Mouse (Mus musculus) stomach, postnatal 0 days (tissue): ENCODE results near the gene Mea1. TPM values are rescaled to one million over a fixed set of nuclear protein-coding genes. Genes with fewer than 3 reads are reported as not detected.
A peak's percentile ranks its signal among the peaks of the same experiment; 100 is the strongest.

Experiments
- ATAC-seq: fragments of 200-750 bp; cut with Nextera tagmentation; 2 replicates; pipeline ENCODE4 v1.8.0; 2017; ENCODE audit not compliant: low FRiP score, low TSS enrichment
- DNase-seq: peaks from one replicate; pipeline ENCODE4 v3.0.0-alpha.2; 2016; ENCODE audit warnings: low spot score
- H3K27ac ChIP-seq: fragments of 300-500 bp; sonication (generic); replicated peaks from 2 replicates; pipeline ENCODE4 v1.5.1; 2014; ENCODE audit warnings: mild to moderate bottlenecking, control low read depth
- H3K27me3 ChIP-seq: fragments of 300-500 bp; sonication (generic); 2 replicates; pipeline ENCODE4 v1.6.1; 2014; ENCODE audit warnings: low read length; ENCODE audit not compliant: control insufficient read depth, insufficient read depth
- H3K36me3 ChIP-seq: fragments of 300-500 bp; sonication (generic); 2 replicates; pipeline ENCODE4 v1.6.1; 2014; ENCODE audit warnings: low read length, mixed read lengths; ENCODE audit not compliant: control insufficient read depth, insufficient read depth
- H3K4me1 ChIP-seq: fragments of 300-500 bp; sonication (generic); replicated peaks from 2 replicates; pipeline ENCODE4 v1.6.1; 2014; ENCODE audit warnings: antibody characterized with exemption; ENCODE audit not compliant: control insufficient read depth, insufficient read depth
- H3K4me2 ChIP-seq: fragments of 300-500 bp; sonication (generic); replicated peaks from 2 replicates; pipeline ENCODE4 v1.6.1; 2014; ENCODE audit warnings: low read depth, mild to moderate bottlenecking, control low read depth, moderate library complexity
- H3K4me3 ChIP-seq: fragments of 300-500 bp; sonication (generic); 2 replicates; pipeline ENCODE4 v1.5.1; 2014; ENCODE audit warnings: low read depth, low read length, control low read depth
- H3K9ac ChIP-seq: fragments of 300-500 bp; sonication (generic); 2 replicates; pipeline ENCODE4 v1.6.1; 2014; ENCODE audit warnings: mild to moderate bottlenecking, low read length, control low read depth, mixed read lengths
- H3K9me3 ChIP-seq: fragments of 300-500 bp; sonication (generic); 2 replicates; pipeline ENCODE4 v1.6.1; 2016; ENCODE audit warnings: low read length; ENCODE audit not compliant: control insufficient read depth
- CTCF ChIP-seq: IDR thresholded peaks from 2 replicates; pipeline ENCODE4 v1.5.1; 2016; ENCODE audit warnings: antibody characterized with exemption, low read depth, mild to moderate bottlenecking, moderate library complexity
- EP300 ChIP-seq: optimal IDR thresholded peaks from 2 replicates; pipeline ENCODE3; 2016; ENCODE audit warnings: antibody characterized with exemption
- WGBS: fragments of 180-500 bp; shearing (Covaris S2); extraction: QIAGEN DNeasy Blood & Tissue Kit; methylation state at CpG from one replicate; pipeline ENCODE4 v1.1.7; 2014; 5-methylcytosine and 5-hydroxymethylcytosine counted together
- polyA plus RNA-seq: library from polyadenylated mRNA; unstranded; fragments of >200 nt; fragmentation: Nextera tagmentation; extraction: Ambion mirVana; gene quantifications from 2 replicates; pipeline ENCODE4 v1.2.1, GENCODE M21; 2015

Gene Mea1
- polyA plus RNA-seq, 1 experiment from 2014 or later = 142 TPM

- TF ChIP-seq EP300 (no peak), CTCF (no peak)
- Histone ChIP-seq H3K9me3 (no peaks in the 10 kb centered on the region), H3K4me2 (peak overlapping the region; percentile 95), H3K27me3 (no peaks in the 10 kb centered on the region), H3K4me3 (peak overlapping the region; percentile 60), H3K36me3 (peaks cover 15% of the 10 kb centered on the region; the same call in 1 of the 2 replicates), H3K4me1 (no peaks in the 10 kb centered on the region), H3K9ac (peak overlapping the region; percentile 74), H3K27ac (peak overlapping the region; percentile 91)
- no peak for DNase-seq
- ATAC-seq = no peak
- 83% methylated on average over 12 of the region's 12 CpGs for WGBS
Observed at GRCm38 (mm10) chr17:46644152-46644805, 34.3 kb upstream of the Mea1 start.

- H3K9me3 ChIP-seq = no peaks in the 10 kb centered on the region
- 4% methylated on average over 10 of the region's 11 CpGs for WGBS
- H3K4me3 ChIP-seq = peak overlapping the region; percentile 60
- no peaks in the 10 kb centered on the region for H3K27me3 ChIP-seq
- H3K4me1 ChIP-seq = no peaks in the 10 kb centered on the region
- peak overlapping the region; percentile 95 for H3K4me2 ChIP-seq
- ATAC-seq = peak; percentile 82
- peaks cover 15% of the 10 kb centered on the region; the same call in 1 of the 2 replicates for H3K36me3 ChIP-seq
- H3K9ac ChIP-seq = peak overlapping the region; percentile 74
- TF ChIP-seq CTCF = no peak
- no peak for TF ChIP-seq EP300
- peak overlapping the region; percentile 91 for H3K27ac ChIP-seq
- DNase-seq = peak; percentile 90
Observed at GRCm38 (mm10) chr17:46644916-46645475, 33.6 kb upstream of the Mea1 start.

GRCm38 (mm10) chr17:46645561-46646321 lies 32.9 kb upstream of the Mea1 start, which contains the start of the genes Klc4 and Mrpl2:
Gene Klc4, minus strand, starts transcription at chr17:46646022.
Gene Mrpl2, plus strand, starts transcription at chr17:46646229.
- H3K4me1 ChIP-seq = no peaks in the 10 kb centered on the region
- TF ChIP-seq CTCF = 0 out of 2 replicates have a peak, but pooled peaks have one; percentile 24
- no peak for TF ChIP-seq EP300
- H3K4me2 ChIP-seq = peak within 1 kb of the TSS; percentile 95
- H3K27me3 ChIP-seq = no peaks in the 10 kb centered on the region
- H3K36me3 ChIP-seq = peaks cover 9% of the 10 kb centered on the region; the same call in 1 of the 2 replicates
- DNase-seq = peak; percentile 100
- ATAC-seq = peak; percentile 79
- no peaks in the 10 kb centered on the region for H3K9me3 ChIP-seq
- H3K9ac ChIP-seq = peak within 1 kb of the TSS; percentile 74
- peak within 1 kb of the TSS; percentile 60 for H3K4me3 ChIP-seq
- under 1% methylated on average over 52 of the region's 53 CpGs for WGBS
- H3K27ac ChIP-seq = peak within 1 kb of the TSS; percentile 91

GRCm38 (mm10) chr17:46646322-46646662 lies 32.3 kb upstream of the Mea1 start:
- WGBS = under 1% methylated on average over 19 of the region's 19 CpGs

GRCm38 (mm10) chr17:46647279-46647678 lies 31.3 kb upstream of the Mea1 start:
- no peak overlapping the region for H3K4me3 ChIP-seq
- H3K4me1 ChIP-seq = peaks cover 3% of the 10 kb centered on the region
- ATAC-seq = no peak
- no peak for DNase-seq
- WGBS = 87% methylated on average over 7 of the region's 7 CpGs
- no peak overlapping the region for H3K9ac ChIP-seq
- 0 out of 2 replicates have a peak, but pooled peaks cover 2% of the 10 kb centered on the region for H3K36me3 ChIP-seq
- TF ChIP-seq EP300 = no peak
- no peak for TF ChIP-seq CTCF
- no peak overlapping the region for H3K27ac ChIP-seq
- no peaks in the 10 kb centered on the region for H3K27me3 ChIP-seq
- H3K4me2 ChIP-seq = no peak overlapping the region
- H3K9me3 ChIP-seq = no peaks in the 10 kb centered on the region

More at GRCm38 (mm10) chr17:46646322-46646662, 32.3 kb upstream of the Mea1 start:
- Histone ChIP-seq H3K36me3 (peaks cover 7% of the 10 kb centered on the region; the same call in 1 of the 2 replicates), H3K27ac (peak overlapping the region; percentile 73), H3K4me2 (peak overlapping the region; percentile 88), H3K4me1 (no peaks in the 10 kb centered on the region), H3K27me3 (no peaks in the 10 kb centered on the region), H3K9me3 (no peaks in the 10 kb centered on the region), H3K9ac (peak overlapping the region; percentile 69), H3K4me3 (peak overlapping the region; percentile 60)
- TF ChIP-seq EP300 (no peak), CTCF (peak; percentile 18; the same call in 1 of the 2 replicates)
- no peak for DNase-seq
- no peak; the same call in 1 of the 2 replicates for ATAC-seq
